Mouse (Mus musculus) brain, embryonic 14.5 days (tissue): ENCODE measurements around the gene 1700025G04Rik.

ENCODE experiments used
- CTCF ChIP-seq: fragments of 200-500 bp; IDR thresholded peaks from 2 replicates; pipeline ENCODE4 v1.5.1; 2012; ENCODE audit warnings: inconsistent platforms, mild to moderate bottlenecking, moderate library complexity, borderline replicate concordance; ENCODE audit not compliant: insufficient read depth, insufficient read length; ENCODE audit errors: extremely low read depth
- POLR2A ChIP-seq: fragments of 200-500 bp; IDR thresholded peaks from 2 replicates; pipeline ENCODE4 v1.6.1; 2012; ENCODE audit warnings: mild to moderate bottlenecking, inconsistent platforms, borderline replicate concordance; ENCODE audit not compliant: poor library complexity, insufficient read depth, insufficient read length, severe bottlenecking; ENCODE audit errors: extremely low read depth

DNA sequence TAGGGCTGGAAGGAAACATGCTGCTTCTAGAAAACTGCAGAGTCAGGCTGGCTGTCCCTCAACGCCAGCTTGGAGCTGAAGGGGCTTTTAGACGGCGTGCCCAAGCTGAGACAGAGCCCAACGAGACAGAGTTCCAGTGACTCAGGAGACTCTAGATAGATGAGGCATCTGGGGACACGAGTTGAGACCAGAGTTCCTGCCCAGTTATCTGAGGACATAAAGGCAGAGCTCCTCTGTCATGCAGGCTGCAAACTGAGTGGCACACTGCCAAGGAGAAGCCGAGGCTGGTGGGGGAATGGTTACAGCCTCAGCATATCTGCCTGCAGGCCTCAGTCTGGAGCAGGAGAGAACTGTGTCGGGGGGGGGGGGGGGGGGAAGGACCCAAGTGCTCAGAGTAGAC lies 136.4 kb downstream of the 1700025G04Rik start:
- TF ChIP-seq CTCF (no peak), POLR2A (no peak)
